23 mouse cellular contexts compared by ENCODE assay signal in the genomic region with DNA sequence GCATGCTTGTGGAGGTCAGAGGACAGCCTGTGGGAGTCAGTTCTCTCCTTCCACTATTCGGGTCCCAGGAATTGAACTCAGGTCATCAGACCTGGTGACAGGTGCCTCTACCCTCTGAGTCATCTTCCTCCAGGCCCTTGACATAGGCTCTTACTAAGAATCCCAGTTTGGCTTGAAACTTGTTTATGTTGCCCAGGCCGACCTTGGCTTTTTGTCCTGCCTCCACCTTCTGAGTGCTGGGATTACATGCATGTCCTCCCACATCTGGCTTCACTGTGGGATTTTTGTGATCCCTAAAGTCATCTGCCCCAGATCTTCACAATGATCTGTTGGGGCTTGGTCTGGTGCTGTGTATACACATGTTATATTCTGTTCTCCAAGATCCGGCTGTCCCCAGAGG. TPM values are rescaled to one million over a fixed set of nuclear protein-coding genes. Genes with fewer than 3 reads are reported as not detected.
DNase-seq lines count a peak whose midpoint lies in the region; ATAC-seq and TF ChIP-seq lines count a peak whose summit lies in the region.
"Had no signal": no experiment of that assay in that cellular context is flagged by ENCODE, and none has a peak within 500 bp of the region (broad histone marks: within the 10 kb centered on the region; RNA-seq: fewer than 3 reads in every experiment).

No protein-coding gene starts in this region.

- no peaks in the 10 kb centered on the region for H3K27me3 ChIP-seq in hindbrain, embryonic 11.5 days (ENCODE audit: control insufficient read depth, insufficient read depth, low read length)
- H3K27me3 ChIP-seq: CH12.LX had no signal

- no peak overlapping the region for H3K9ac ChIP-seq in hindbrain, embryonic 11.5 days (ENCODE audit: low read depth, low read length)

- DNase-seq in adrenal gland, adult 2 months, result peak; percentile 16
- DNase-seq in adrenal gland, postnatal 10 days, result no peak
- DNase-seq in gastrocnemius, adult 2 months, result no peak
- no peak for DNase-seq in gastrocnemius, postnatal 36 days
- peak; percentile 54 for DNase-seq in fat pad, adult 2 months (ENCODE audit: extremely low read depth, low read depth, low spot score)
- peak; percentile 62 for DNase-seq in gonadal fat pad, adult 2 months (ENCODE audit: low read depth)
- DNase-seq in heart, postnatal 10 days, result no peak
- no peak for DNase-seq in hindbrain, embryonic 11.5 days (ENCODE audit: low spot score)
- DNase-seq: adrenal gland, adult 8-10 months; adrenal gland, postnatal 14 days; adrenal gland, postnatal 25 days; adrenal gland, postnatal 36 days; B cell, adult 2 months; cerebellum, adult 11 months; cerebellum, adult 11-12 months; cerebellum, adult 18-20 months; cerebellum, adult 2 months had no signal

- H3K4me1 ChIP-seq in hindbrain, embryonic 11.5 days (replicated peaks; ENCODE audit: control insufficient read depth, insufficient read depth, low read length), result no peaks in the 10 kb centered on the region

- intact Hi-C loops in gastrocnemius, adult 2 months (cut with DNase I), result no loop called here
- intact Hi-C loops in gastrocnemius, postnatal 36 days (cut with DNase I), result no loop called here
- intact Hi-C loops in heart, postnatal 10 days (cut with DNase I), result no loop called here

- H3K9me3 ChIP-seq in hindbrain, embryonic 11.5 days (ENCODE audit: control insufficient read depth, low read length), result no peaks in the 10 kb centered on the region
- H3K9me3 ChIP-seq: G1E had no signal

- no peak for TF ChIP-seq CTCF in gastrocnemius, adult 2 months (IDR thresholded peaks at IDR 0.05)

- H3K4me2 ChIP-seq in hindbrain, embryonic 11.5 days (replicated peaks; ENCODE audit: low read depth, low read length), result no peak overlapping the region

- WGBS in hindbrain, embryonic 11.5 days, result 84% methylated on average over 3 of the region's 3 CpGs

- H3K36me3 ChIP-seq in hindbrain, embryonic 11.5 days (ENCODE audit: control insufficient read depth, insufficient read depth, low read length), result no peaks in the 10 kb centered on the region
- H3K36me3 ChIP-seq: G1E had no signal

- peak overlapping the region; percentile 57 for H3K27ac ChIP-seq in gastrocnemius, adult 2 months
- H3K27ac ChIP-seq in hindbrain, embryonic 11.5 days (ENCODE audit: low read depth, low read length), result no peak overlapping the region

- no peak overlapping the region for H3K4me3 ChIP-seq in gastrocnemius, adult 2 months
- no peak overlapping the region for H3K4me3 ChIP-seq in hindbrain, embryonic 11.5 days (ENCODE audit: low read depth, low read length)

- no peak for ATAC-seq in hindbrain, embryonic 11.5 days (ENCODE audit: low FRiP score)
- ATAC-seq: activated CD4-positive, CD25-positive, alpha-beta regulatory T cell, adult 4 months; CD4-positive, CD25-positive, alpha-beta regulatory T cell, adult 4 months; Patski had no signal

RNA-seq across cellular contexts. Expression of gene Mypn, which starts 31.7 kb away (rescaled TPM):
- total RNA-seq in adrenal gland, adult 2 months (2021), result 1 to 10 TPM in 1 of 2 experiments, under 1 TPM in 1; 0.31 to 1.1 TPM
- 0.02 and 0.07 TPM in 2 replicates for polyA plus RNA-seq in adrenal gland, adult 2 months (2012; rRNA removed)
- total RNA-seq in adrenal gland, postnatal 10 days (2021), result 10 to 100 TPM in 1 of 2 experiments, 1 to 10 TPM in 1; 3.8 to 14.6 TPM
- total RNA-seq in gastrocnemius, adult 2 months (2021), result 100 to 1,000 TPM; 248 to 338 TPM
- total RNA-seq in gastrocnemius, postnatal 36 days (2021), result 100 to 1,000 TPM; 252 to 293 TPM
- 0.09 and 0.23 TPM in 2 replicates for polyA plus RNA-seq in gonadal fat pad, adult 2 months (2012; rRNA removed)
- total RNA-seq in heart, postnatal 10 days (2021), result 10 to 100 TPM; 78.0 to 86.7 TPM
- 0.09 and 0.10 TPM in 2 replicates for polyA plus RNA-seq in hindbrain, embryonic 11.5 days (2014; fragmentation: Nextera tagmentation; extraction: Ambion mirVana)
- total RNA-seq: G1E, MEL had no signal
- polyA plus RNA-seq: CD4-positive, CD25-positive, alpha-beta regulatory T cell, adult 4 months; G1E; Patski had no signal

Comparison
In these comparisons a context has a peak if more than half of its experiments do, and no peak if none do; other contexts are left out.
1. DNase-seq: peak in adrenal gland, adult 2 months (single experiment), fat pad, adult 2 months (single experiment) and gonadal fat pad, adult 2 months (single experiment); none in adrenal gland, postnatal 10 days (single experiment), gastrocnemius, adult 2 months (single experiment), gastrocnemius, postnatal 36 days (0 of 2), heart, postnatal 10 days (0 of 2) and hindbrain, embryonic 11.5 days (single experiment).
2. RNA of gene Mypn, which starts 31.7 kb away (total RNA-seq): 248 to 338 TPM in gastrocnemius, adult 2 months, 252 to 293 TPM in gastrocnemius, postnatal 36 days and 78.0 to 86.7 TPM in heart, postnatal 10 days; 3.8 to 14.6 TPM in adrenal gland, postnatal 10 days and 0.31 to 1.1 TPM in adrenal gland, adult 2 months; every median in the first group is over 4 times any median in the second.